Mouse (Mus musculus): Measurements from ENCODE around the gene Txlna. TPM values are rescaled to one million over a fixed set of nuclear protein-coding genes. Genes with fewer than 3 reads are reported as not detected.

Gene Txlna
- polyA plus RNA-seq, 1 experiment from 2014 or later, result 18.5 TPM

DNA sequence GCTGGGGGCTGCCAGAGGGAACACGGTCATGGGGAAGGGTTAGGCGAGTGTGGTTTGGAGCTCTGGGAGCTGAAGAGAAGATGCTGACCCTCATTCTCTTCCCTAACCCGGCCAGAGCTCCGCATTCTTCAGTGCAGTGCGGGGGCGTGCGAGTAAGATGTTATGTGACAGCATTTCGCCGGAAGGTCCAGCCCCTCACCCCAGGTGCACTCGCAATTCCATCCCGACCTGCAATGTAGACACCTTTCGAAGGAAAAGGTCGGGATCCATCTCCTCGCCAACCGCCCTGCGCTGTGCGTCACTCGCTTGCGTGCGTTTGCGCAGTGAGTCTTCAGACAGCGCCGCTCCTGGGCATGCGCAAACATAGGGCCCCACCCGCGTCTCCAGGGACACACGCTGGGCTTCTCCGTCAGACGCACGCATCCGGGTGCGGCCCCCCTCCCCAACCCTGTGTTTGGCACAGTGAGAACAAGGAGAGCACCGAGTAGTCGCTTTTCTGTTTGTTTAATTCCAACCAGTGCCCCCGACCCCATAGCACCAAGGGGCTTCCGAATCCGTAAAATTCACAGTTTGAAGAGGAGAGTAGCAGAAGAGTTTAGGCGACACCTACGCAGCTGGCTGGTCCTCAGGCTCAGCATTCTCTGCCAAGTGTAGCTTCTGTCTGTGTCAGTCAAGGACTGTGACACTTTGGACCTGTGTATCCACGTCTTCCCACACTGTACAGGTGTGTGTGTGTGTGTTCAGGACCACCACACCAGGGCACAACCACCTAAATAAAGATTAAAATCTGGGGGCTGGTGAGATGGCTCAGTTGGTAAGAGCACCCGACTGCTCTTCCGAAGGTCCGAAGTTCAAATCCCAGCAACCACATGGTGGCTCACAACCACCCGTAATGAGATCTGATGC lies 21.8 kb downstream of the Txlna start, which contains the start of gene Iqcc:
Iqcc (minus strand) TSS at position 314 of the 906 bp plus-strand sequence.
- H3K4me1 ChIP-seq (replicated peaks; ENCODE audit: control insufficient read depth, insufficient read depth, low read length), result peaks cover 10% of the 10 kb centered on the region
- H3K36me3 ChIP-seq (ENCODE audit: control insufficient read depth, insufficient read depth), result peaks cover 10% of the 10 kb centered on the region; the same call in 1 of the 2 replicates
- peak within 1 kb of the TSS; percentile 70 for H3K4me3 ChIP-seq (ENCODE audit: low read depth, low read length)
- H3K4me2 ChIP-seq (replicated peaks; ENCODE audit: low read depth), result peak within 1 kb of the TSS; percentile 89
- peak within 1 kb of the TSS; percentile 41 for H3K9ac ChIP-seq (ENCODE audit: low read depth, low read length)
- peak within 1 kb of the TSS; percentile 54 for H3K27ac ChIP-seq (ENCODE audit: low read depth, low read length)
- H3K27me3 ChIP-seq (replicated peaks; ENCODE audit: control insufficient read depth, insufficient read depth, low read length), result no peaks in the 10 kb centered on the region
- no peaks in the 10 kb centered on the region for H3K9me3 ChIP-seq (ENCODE audit: control insufficient read depth)
- WGBS, result 3% methylated on average over 43 of the region's 44 CpGs
- ATAC-seq, result peak; percentile 81
- TF ChIP-seq CTCF (IDR thresholded peaks at IDR 0.05; ENCODE audit: low read depth), result peak; percentile 37

DNA sequence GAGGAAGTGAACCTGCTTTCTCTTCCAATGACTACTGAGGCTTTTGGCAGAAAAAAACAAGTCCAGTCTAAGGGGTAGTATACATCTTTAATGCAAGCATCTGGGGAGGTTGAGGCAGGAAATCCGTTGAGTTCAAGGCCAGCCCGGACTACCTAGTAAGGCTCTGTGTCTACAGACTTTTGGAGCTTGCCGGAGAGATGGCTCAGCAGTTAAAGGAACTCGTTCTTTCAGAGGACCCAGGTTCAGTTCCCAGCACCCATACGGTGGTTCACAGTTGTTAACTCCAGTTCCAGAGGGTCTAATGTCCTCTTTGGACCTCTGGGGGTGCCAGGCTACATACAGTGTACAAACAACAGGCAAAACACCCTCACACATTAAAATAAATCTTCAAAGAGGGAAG lies 22.8 kb downstream of the Txlna start:
- peaks cover 10% of the 10 kb centered on the region for H3K4me1 ChIP-seq (replicated peaks; ENCODE audit: control insufficient read depth, insufficient read depth, low read length)
- peaks cover 10% of the 10 kb centered on the region; the same call in 1 of the 2 replicates for H3K36me3 ChIP-seq (ENCODE audit: control insufficient read depth, insufficient read depth)
- no peaks in the 10 kb centered on the region for H3K27me3 ChIP-seq (replicated peaks; ENCODE audit: control insufficient read depth, insufficient read depth, low read length)
- peak overlapping the region; percentile 54; the same call in 1 of the 2 replicates for H3K27ac ChIP-seq (ENCODE audit: low read depth, low read length)
- no peaks in the 10 kb centered on the region for H3K9me3 ChIP-seq (ENCODE audit: control insufficient read depth)
- peak overlapping the region; percentile 70 for H3K4me3 ChIP-seq (ENCODE audit: low read depth, low read length)
- H3K9ac ChIP-seq (ENCODE audit: low read depth, low read length), result peak overlapping the region; percentile 41; the same call in 1 of the 2 replicates
- no peak for TF ChIP-seq CTCF (IDR thresholded peaks at IDR 0.05; ENCODE audit: low read depth)
- 95% methylated on average over 5 of the region's 5 CpGs for WGBS
- no peak for ATAC-seq
- H3K4me2 ChIP-seq (replicated peaks; ENCODE audit: low read depth), result peak overlapping the region; percentile 89

DNA sequence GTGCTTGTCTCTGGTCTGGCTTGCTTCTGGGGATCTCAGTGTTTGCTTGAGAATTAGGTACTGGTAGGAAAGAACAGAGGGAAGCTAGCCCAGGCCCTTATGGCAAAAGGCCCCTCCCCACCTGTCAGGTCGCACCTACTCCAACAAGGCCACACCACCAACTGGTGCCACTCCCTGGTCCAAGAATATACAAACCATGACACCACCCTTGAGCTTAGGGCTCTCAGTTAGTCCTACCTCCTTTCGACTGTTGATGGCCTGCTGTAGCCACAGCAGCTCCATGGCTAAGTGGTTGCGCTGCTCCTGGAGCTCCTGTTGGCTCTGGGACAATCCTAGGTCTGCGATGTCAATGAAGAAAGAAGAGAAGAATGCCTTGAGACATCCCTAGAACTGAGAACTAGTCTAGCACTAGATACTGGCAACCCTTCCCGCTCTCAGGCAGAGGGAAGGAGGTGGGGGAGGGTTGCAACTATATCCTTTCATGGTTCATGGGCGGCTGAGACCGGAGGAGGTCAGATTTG lies 23.7 kb downstream of the Txlna start:
- no peaks in the 10 kb centered on the region for H3K9me3 ChIP-seq (ENCODE audit: control insufficient read depth)
- no peak overlapping the region for H3K27ac ChIP-seq (ENCODE audit: low read depth, low read length)
- no peak overlapping the region for H3K4me2 ChIP-seq (replicated peaks; ENCODE audit: low read depth)
- H3K36me3 ChIP-seq (ENCODE audit: control insufficient read depth, insufficient read depth), result peaks cover 10% of the 10 kb centered on the region; the same call in 1 of the 2 replicates
- TF ChIP-seq CTCF (IDR thresholded peaks at IDR 0.05; ENCODE audit: low read depth), result no peak
- H3K9ac ChIP-seq (ENCODE audit: low read depth, low read length), result no peak overlapping the region
- peaks cover 6% of the 10 kb centered on the region for H3K4me1 ChIP-seq (replicated peaks; ENCODE audit: control insufficient read depth, insufficient read depth, low read length)
- no peaks in the 10 kb centered on the region for H3K27me3 ChIP-seq (replicated peaks; ENCODE audit: control insufficient read depth, insufficient read depth, low read length)
- no peak for ATAC-seq
- H3K4me3 ChIP-seq (ENCODE audit: low read depth, low read length), result no peak overlapping the region
- 93% methylated on average over 7 of the region's 7 CpGs for whole genome bisulfite sequencing

DNA sequence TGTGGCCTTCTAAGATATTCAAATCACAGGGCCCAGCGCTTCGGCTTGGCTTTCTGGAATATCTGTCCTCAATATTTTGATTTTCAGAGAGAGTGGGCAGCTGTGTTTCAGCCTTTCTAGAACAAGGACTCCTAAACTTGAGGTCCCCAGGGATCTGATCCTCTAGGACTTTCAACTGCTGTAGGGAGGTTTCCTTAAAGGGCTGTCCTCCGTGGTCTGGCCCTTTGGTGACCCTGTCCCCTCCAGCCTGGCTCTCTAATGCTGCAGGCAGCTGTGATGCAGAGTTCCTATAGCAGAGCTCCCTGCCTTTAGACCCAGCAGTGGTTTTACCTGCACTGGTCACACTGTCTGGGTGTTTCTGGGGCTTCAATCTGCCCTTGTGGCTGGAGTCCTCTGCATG lies 24.2 kb downstream of the Txlna start:
- peaks cover 6% of the 10 kb centered on the region for H3K4me1 ChIP-seq (replicated peaks; ENCODE audit: control insufficient read depth, insufficient read depth, low read length)
- no peak overlapping the region for H3K27ac ChIP-seq (ENCODE audit: low read depth, low read length)
- no peaks in the 10 kb centered on the region for H3K9me3 ChIP-seq (ENCODE audit: control insufficient read depth)
- peaks cover 10% of the 10 kb centered on the region; the same call in 1 of the 2 replicates for H3K36me3 ChIP-seq (ENCODE audit: control insufficient read depth, insufficient read depth)
- H3K27me3 ChIP-seq (replicated peaks; ENCODE audit: control insufficient read depth, insufficient read depth, low read length), result no peaks in the 10 kb centered on the region
- H3K4me2 ChIP-seq (replicated peaks; ENCODE audit: low read depth), result no peak overlapping the region
- 81% methylated on average over 3 of the region's 3 CpGs for WGBS
- H3K9ac ChIP-seq (ENCODE audit: low read depth, low read length), result no peak overlapping the region
- no peak overlapping the region for H3K4me3 ChIP-seq (ENCODE audit: low read depth, low read length)
- ATAC-seq, result no peak
- TF ChIP-seq CTCF (IDR thresholded peaks at IDR 0.05; ENCODE audit: low read depth), result no peak

DNA sequence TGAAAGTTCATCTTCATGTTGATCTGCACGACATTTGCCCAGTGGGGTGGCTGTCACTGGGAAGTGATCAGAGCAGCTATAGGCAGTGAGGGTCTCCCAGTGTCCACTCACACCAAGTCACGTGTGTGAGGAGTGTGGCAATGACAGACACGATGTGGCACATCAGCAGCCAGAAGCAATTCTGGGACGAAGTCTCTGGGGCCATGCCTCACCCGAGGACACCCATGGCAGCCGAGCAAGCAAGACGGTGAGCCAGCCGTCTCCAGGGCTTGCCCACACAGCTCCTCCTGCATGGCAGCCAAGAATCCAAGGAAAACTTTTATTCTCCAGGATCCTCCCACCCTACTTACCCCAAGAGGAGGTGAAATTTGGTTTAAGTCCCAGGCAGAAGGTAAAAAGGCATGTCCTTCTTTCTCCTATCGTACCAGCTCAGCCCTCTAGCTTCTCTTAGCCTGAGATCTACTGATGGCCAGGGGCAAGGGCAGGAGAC lies 25.0 kb downstream of the Txlna start:
- Histone ChIP-seq H3K9ac (ENCODE audit: low read depth, low read length) (no peak overlapping the region), H3K4me2 (replicated peaks; ENCODE audit: low read depth) (no peak overlapping the region), H3K27ac (ENCODE audit: low read depth, low read length) (no peak overlapping the region), H3K4me3 (ENCODE audit: low read depth, low read length) (no peak overlapping the region), H3K36me3 (ENCODE audit: control insufficient read depth, insufficient read depth) (peaks cover 10% of the 10 kb centered on the region; the same call in 1 of the 2 replicates), H3K27me3 (replicated peaks; ENCODE audit: control insufficient read depth, insufficient read depth, low read length) (no peaks in the 10 kb centered on the region), H3K9me3 (ENCODE audit: control insufficient read depth) (no peaks in the 10 kb centered on the region), H3K4me1 (replicated peaks; ENCODE audit: control insufficient read depth, insufficient read depth, low read length) (peaks cover 6% of the 10 kb centered on the region)
- no peak for ATAC-seq
- 91% methylated on average over 9 of the region's 9 CpGs for WGBS
- no peak for TF ChIP-seq CTCF (IDR thresholded peaks at IDR 0.05; ENCODE audit: low read depth)

DNA sequence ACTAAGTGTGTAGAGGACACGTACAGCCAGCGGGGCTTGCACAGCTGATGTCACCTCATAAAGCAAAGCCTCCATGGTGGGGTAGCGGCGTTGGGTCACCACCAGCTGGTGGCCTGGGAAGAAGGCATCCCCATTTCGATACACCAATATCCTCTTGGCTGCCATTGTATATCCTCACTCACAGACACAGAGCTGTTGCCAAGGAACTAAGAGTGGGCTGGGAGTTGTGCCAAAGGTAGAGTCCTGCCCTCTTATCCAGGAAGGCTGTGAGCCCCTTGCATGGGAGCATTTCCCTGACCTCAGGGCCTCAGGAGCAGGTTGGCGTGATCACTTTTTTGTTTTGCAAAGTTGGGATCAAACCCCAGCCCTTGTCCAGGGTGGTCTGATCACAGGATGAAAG lies 26.8 kb downstream of the Txlna start, which contains the start of gene Dcdc2b:
Dcdc2b (minus strand) TSS at position 165 of the 400 bp plus-strand sequence.
- H3K9ac ChIP-seq (ENCODE audit: low read depth, low read length), result no peak within 1 kb of the TSS
- 77% methylated on average over 6 of the region's 6 CpGs for WGBS
- no peak for ATAC-seq

More for the DNA sequence above, 26.8 kb downstream of the Txlna start, which contains the start of gene Dcdc2b:
- H3K9me3 ChIP-seq (ENCODE audit: control insufficient read depth), result no peaks in the 10 kb centered on the region
- H3K4me2 ChIP-seq (replicated peaks; ENCODE audit: low read depth), result no peak within 1 kb of the TSS
- no peak within 1 kb of the TSS for H3K27ac ChIP-seq (ENCODE audit: low read depth, low read length)
- H3K4me3 ChIP-seq (ENCODE audit: low read depth, low read length), result no peak within 1 kb of the TSS
- no peak for TF ChIP-seq CTCF (IDR thresholded peaks at IDR 0.05; ENCODE audit: low read depth)
- peaks cover 6% of the 10 kb centered on the region for H3K4me1 ChIP-seq (replicated peaks; ENCODE audit: control insufficient read depth, insufficient read depth, low read length)
- H3K27me3 ChIP-seq (replicated peaks; ENCODE audit: control insufficient read depth, insufficient read depth, low read length), result no peaks in the 10 kb centered on the region
- H3K36me3 ChIP-seq (ENCODE audit: control insufficient read depth, insufficient read depth), result peaks cover 18% of the 10 kb centered on the region; the same call in 1 of the 2 replicates

Measured in intestine, postnatal 0 days (tissue).